Mouse (Mus musculus): ENCODE results near the gene Pip5k1b.

DNA sequence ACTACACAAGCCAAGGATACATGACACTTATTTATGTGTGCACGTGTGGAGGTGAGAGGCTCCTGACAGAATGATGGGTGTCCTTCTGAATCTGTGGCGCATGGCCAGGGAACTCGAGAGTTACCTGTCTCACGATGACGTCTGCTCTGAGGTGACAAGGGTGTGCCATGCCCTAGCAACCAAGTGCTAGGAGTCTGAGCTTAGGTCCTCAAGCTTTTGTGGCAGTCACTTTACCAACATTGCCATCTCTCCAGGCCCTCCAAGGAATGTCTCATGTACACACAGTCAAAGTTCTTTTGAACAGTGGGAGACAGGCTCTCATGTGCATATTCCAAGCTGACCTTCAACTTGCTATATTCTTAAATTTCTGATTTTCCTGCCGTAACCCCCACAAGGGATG, 297.7 kb downstream of the Pip5k1b start:
- TF ChIP-seq POLR2A (IDR thresholded peaks at IDR 0.05; ENCODE audit: insufficient read depth, low read depth, low read length): no peak
- TF ChIP-seq CTCF (IDR thresholded peaks at IDR 0.05): no peak
- TF ChIP-seq EP300 (IDR thresholded peaks at IDR 0.05; ENCODE audit: insufficient read depth, low read depth, low read length): no peak
